Mouse (Mus musculus) midbrain, postnatal 0 days (tissue): ENCODE results near the gene Erich6b. TPM values are rescaled to one million over a fixed set of nuclear protein-coding genes. Genes with fewer than 3 reads are reported as not detected.

Source experiments
- ATAC-seq: fragments of 200-750 bp; cut with Nextera tagmentation; 2 replicates; pipeline ENCODE4 v1.8.0; 2017; ENCODE audit warnings: moderate number of reproducible peaks, mild to moderate bottlenecking, moderate TSS enrichment, moderate library complexity; ENCODE audit not compliant: low FRiP score
- DNase-seq: peaks from one replicate; pipeline ENCODE4 v3.0.0-alpha.2; 2015; ENCODE audit warnings: low spot score
- H3K27ac ChIP-seq: fragments of 300-500 bp; sonication (generic); 2 replicates; pipeline ENCODE4 v1.5.1; 2014; ENCODE audit warnings: low read depth, mild to moderate bottlenecking, low read length, mixed read lengths
- H3K27me3 ChIP-seq: fragments of 300-500 bp; sonication (generic); 2 replicates; pipeline ENCODE4 v1.6.1; 2014; ENCODE audit warnings: low read length, control low read depth, mixed read lengths; ENCODE audit not compliant: insufficient read depth
- H3K36me3 ChIP-seq: fragments of 300-500 bp; sonication (generic); 2 replicates; pipeline ENCODE4 v1.6.1; 2014; ENCODE audit warnings: low read length, control low read depth, mixed read lengths; ENCODE audit not compliant: insufficient read depth
- H3K4me1 ChIP-seq: fragments of 300-500 bp; sonication (generic); 2 replicates; pipeline ENCODE4 v1.6.1; 2014; ENCODE audit warnings: mild to moderate bottlenecking, control low read depth, antibody characterized with exemption, low read length, mixed read lengths; ENCODE audit not compliant: insufficient read depth
- H3K4me2 ChIP-seq: fragments of 300-500 bp; sonication (generic); 2 replicates; pipeline ENCODE4 v1.6.1; 2014; ENCODE audit warnings: low read depth, mild to moderate bottlenecking, low read length, mixed read lengths; ENCODE audit not compliant: poor library complexity, severe bottlenecking
- H3K4me3 ChIP-seq: fragments of 300-500 bp; sonication (generic); 2 replicates; pipeline ENCODE4 v1.5.1; 2014; ENCODE audit warnings: low read depth, mild to moderate bottlenecking, low read length, moderate library complexity
- H3K9ac ChIP-seq: fragments of 300-500 bp; sonication (generic); replicated peaks from 2 replicates; pipeline ENCODE4 v1.6.1; 2014; ENCODE audit warnings: mild to moderate bottlenecking, low read length, moderate library complexity, mixed read lengths; ENCODE audit not compliant: poor library complexity, severe bottlenecking
- H3K9me3 ChIP-seq: fragments of 300-500 bp; sonication (generic); 2 replicates; pipeline ENCODE4 v1.6.1; 2016; ENCODE audit warnings: low read length, control low read depth
- CTCF ChIP-seq: IDR thresholded peaks from 2 replicates; pipeline ENCODE4 v1.5.1; 2016; ENCODE audit warnings: antibody characterized with exemption, mild to moderate bottlenecking
- WGBS: fragments of 180-500 bp; shearing (Covaris S2); extraction: QIAGEN DNeasy Blood & Tissue Kit; methylation state at CpG from one replicate; pipeline ENCODE4 v1.1.7; 2014; 5-methylcytosine and 5-hydroxymethylcytosine counted together
- polyA plus RNA-seq: library from polyadenylated mRNA; unstranded; fragments of >200 nt; fragmentation: Nextera tagmentation; extraction: Ambion mirVana; gene quantifications from 2 replicates; pipeline ENCODE4 v1.2.1, GENCODE M21; 2015
- total RNA-seq: library from RNA; depleted of rRNA; stranded (reverse); fragments of >200 nt; gene quantifications from 2 replicates; pipeline ENCODE4 v1.2.3, GENCODE M21; 2014

The Erich6b gene
- total and polyA plus RNA-seq, 2 experiments from 2014 or later = not detected

DNA sequence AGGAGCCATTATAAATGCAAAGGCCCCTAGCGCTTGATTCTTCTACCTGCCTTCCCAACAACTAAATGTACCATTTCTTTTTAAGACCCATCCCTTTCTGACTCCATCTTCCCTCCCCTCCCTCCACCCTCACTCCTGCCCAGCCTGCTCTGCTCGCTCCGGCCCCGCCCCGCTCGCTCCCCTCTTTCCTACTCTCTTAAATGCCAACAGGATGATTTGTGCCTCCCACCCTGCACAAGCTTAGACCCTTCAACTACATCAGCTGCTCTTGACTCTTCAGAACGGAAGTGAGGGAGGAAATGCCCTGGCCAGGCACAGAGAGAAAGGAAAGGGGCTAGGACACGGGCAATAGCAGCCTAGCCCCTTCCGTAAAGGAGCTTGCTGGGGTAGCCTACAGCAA is 4.0 kb downstream of the Erich6b start:
- Histone ChIP-seq H3K27ac (no peak overlapping the region), H3K4me2 (no peak overlapping the region), H3K4me3 (no peak overlapping the region), H3K36me3 (no peaks in the 10 kb centered on the region), H3K4me1 (peaks cover 8% of the 10 kb centered on the region), H3K9me3 (no peaks in the 10 kb centered on the region), H3K9ac (no peak overlapping the region), H3K27me3 (no peaks in the 10 kb centered on the region)
- no peak for TF ChIP-seq CTCF
- ATAC-seq (no peak), DNase-seq (no peak)
- WGBS = 72% methylated on average over 9 of the region's 9 CpGs

DNA sequence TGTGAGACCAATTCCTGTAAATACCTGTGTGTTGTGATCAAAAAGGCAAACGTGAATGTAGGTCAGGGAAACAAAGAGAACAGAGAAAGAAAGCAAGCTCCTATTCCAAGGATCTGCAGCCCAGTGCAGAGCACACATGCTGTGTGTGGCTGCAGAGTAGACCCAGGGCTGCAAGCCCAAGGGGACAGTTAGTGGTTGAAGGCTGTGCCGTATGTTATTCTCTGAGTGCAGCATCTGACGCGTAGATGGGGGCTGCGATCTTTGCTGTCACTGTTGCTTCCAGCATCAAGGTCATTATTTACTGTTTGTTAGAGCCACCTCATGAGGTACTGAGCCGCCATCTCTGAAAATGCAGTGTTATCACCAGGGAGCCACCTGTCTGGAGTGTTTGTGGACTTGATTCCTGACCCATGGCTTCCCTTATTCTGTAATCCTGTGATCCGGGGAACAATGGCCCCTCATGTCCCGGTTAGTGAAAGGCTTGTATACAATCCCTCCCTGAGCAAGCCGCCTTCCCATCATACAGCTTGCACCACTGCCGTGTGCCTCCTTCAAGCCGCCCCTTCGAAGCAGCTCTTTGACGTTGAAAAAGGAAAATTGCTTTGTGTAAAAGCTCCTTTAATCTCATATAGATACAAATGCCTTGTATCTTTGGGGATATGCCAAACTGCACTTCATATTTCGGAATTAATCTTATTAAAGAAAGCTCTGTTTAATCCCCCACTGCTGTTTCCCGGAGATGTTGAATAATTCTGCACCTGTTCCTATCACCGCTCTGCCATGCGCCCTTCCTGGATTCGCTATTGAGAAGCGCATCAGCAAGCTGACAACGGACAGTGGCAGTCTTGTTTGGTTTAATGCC is 5.1 kb downstream of the Erich6b start:
- peak; percentile 59 for DNase-seq
- peak overlapping the region; percentile 55 for H3K27ac ChIP-seq
- WGBS = 15% methylated on average over 20 of the region's 20 CpGs
- H3K4me2 ChIP-seq = no peak overlapping the region
- H3K27me3 ChIP-seq = no peaks in the 10 kb centered on the region
- no peaks in the 10 kb centered on the region for H3K36me3 ChIP-seq
- ATAC-seq = peak; percentile 67
- H3K4me3 ChIP-seq = no peak overlapping the region
- H3K9ac ChIP-seq = no peak overlapping the region
- H3K9me3 ChIP-seq = no peaks in the 10 kb centered on the region
- no peak for TF ChIP-seq CTCF
- H3K4me1 ChIP-seq = peaks cover 8% of the 10 kb centered on the region

DNA sequence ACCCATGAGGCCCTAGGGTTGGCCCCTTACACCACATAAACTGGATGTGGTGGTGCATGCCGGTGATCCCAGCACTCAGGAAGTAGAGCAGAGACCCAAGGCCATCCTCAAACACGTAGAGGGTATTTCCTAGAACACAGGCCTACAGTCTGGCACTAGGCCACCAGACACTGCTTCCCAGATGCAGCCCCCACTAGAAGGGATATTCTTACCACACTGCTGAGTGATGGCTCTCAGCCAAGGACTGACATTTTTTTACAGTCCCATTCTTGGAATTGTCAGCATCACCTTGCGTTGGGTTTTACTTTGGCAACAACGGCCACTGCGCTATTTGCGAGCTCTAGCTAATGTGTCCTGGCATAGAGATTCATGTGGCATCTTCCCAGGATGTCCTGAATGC is 18.9 kb downstream of the Erich6b start:
- no peaks in the 10 kb centered on the region for H3K36me3 ChIP-seq
- H3K4me1 ChIP-seq = no peaks in the 10 kb centered on the region
- no peak overlapping the region for H3K27ac ChIP-seq
- no peak overlapping the region for H3K9ac ChIP-seq
- no peak overlapping the region for H3K4me3 ChIP-seq
- no peaks in the 10 kb centered on the region for H3K27me3 ChIP-seq
- no peaks in the 10 kb centered on the region for H3K9me3 ChIP-seq
- WGBS = 74% methylated on average over 6 of the region's 6 CpGs
- no peak for TF ChIP-seq CTCF
- no peak overlapping the region for H3K4me2 ChIP-seq
- ATAC-seq (no peak), DNase-seq (no peak)

DNA sequence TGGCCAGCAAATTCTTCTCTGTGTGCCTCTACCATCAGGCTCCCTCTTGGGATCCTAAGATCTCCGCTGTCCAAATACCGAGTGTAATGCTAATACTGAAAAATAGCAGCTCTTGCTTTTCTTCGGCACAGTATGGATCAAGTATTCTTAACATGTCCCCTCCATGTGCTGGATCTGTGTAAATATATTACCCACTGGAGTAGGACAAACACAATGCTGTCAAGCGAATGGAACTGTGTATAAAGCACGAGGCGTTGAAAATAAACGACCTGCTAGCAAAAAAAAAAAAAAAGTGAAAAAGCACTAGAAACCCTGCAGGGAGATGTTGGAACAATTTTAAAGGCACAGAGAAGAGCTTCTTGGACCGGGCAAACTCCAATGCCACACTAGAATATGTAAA is 19.5 kb downstream of the Erich6b start:
- no peak for DNase-seq
- Histone ChIP-seq H3K27me3 (no peaks in the 10 kb centered on the region), H3K9ac (no peak overlapping the region), H3K4me3 (no peak overlapping the region), H3K36me3 (no peaks in the 10 kb centered on the region), H3K4me2 (no peak overlapping the region), H3K27ac (no peak overlapping the region), H3K9me3 (no peaks in the 10 kb centered on the region), H3K4me1 (no peaks in the 10 kb centered on the region)
- whole genome bisulfite sequencing = 40% methylated on average over 8 of the region's 8 CpGs
- no peak for ATAC-seq
- TF ChIP-seq CTCF = no peak

DNA sequence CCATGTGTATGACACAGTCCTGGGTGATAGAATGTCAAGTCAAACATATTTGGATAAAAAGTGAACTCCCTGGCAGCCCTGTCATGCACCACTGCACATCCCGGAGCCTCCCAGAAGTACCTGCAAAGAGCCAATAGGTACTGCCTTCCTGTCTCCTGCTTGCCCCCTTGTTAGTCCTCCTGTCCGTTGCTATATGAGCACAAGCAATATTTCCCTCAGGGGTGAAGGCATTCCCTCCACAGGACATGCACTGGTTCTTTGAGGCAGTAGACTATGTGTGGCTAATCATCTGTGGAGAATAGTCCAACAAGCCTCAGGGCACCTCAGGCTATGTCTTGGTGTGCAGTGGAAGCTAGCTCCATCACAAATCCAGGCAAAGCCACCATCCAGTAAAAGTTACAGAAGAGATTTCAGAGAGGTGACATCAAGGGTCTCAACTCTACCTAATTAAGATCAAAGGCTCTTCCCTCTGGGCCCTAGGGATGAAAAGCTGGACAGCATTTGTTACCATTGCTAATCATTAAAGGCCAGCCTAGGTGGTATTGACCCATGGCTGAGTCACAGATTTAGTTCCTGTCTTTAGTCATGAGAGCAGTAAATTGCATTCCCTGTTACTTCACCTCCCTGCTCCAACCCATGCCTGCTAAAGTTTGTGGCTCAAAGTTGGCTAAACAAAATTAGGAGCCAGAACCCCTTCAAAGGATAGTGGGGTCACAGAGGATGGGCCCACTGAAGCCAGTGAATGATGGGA is 23.5 kb downstream of the Erich6b start:
- no peak overlapping the region for H3K27ac ChIP-seq
- no peak overlapping the region for H3K4me3 ChIP-seq
- no peaks in the 10 kb centered on the region for H3K4me1 ChIP-seq
- H3K27me3 ChIP-seq = no peaks in the 10 kb centered on the region
- no peak overlapping the region for H3K9ac ChIP-seq
- WGBS = 67% methylated on average over 2 of the region's 2 CpGs
- no peaks in the 10 kb centered on the region for H3K36me3 ChIP-seq
- no peak for TF ChIP-seq CTCF
- H3K9me3 ChIP-seq = no peaks in the 10 kb centered on the region
- no peak for ATAC-seq
- no peak for DNase-seq
- no peak overlapping the region for H3K4me2 ChIP-seq

DNA sequence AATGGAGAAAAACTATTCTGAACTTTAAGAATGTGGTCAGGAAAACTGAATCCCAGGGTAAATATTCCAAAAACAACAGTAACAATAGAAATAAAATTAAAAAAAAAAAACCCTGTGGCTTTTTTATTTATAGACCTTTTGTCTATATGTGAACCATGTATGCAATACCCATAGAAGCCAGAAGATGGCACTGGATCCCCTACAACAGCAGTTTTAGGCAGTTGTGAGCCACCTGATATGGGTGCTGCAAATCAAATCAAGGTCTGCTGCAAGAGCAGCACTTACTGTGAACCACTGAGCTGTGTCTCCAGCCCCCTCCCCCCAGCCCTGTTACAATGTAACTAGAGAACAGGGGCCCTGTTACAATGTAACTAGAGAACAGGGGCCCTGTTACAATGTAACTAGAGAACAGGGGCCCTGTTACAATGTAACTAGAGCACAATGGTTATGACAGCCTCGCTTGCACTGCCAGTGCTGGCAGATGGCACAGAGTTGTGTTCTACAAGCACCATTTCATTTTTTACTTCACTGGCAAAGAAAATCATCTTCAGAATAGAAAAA is 27.1 kb downstream of the Erich6b start:
- H3K4me3 ChIP-seq = no peak overlapping the region
- TF ChIP-seq CTCF = peak; percentile 21; the same call in 1 of the 2 replicates
- DNase-seq (no peak), ATAC-seq (no peak)
- H3K27ac ChIP-seq = no peak overlapping the region
- no peak overlapping the region for H3K4me2 ChIP-seq
- H3K27me3 ChIP-seq = no peaks in the 10 kb centered on the region
- no peaks in the 10 kb centered on the region for H3K9me3 ChIP-seq
- no peaks in the 10 kb centered on the region for H3K4me1 ChIP-seq
- WGBS = 93% methylated on average over 1 of the region's 1 CpGs
- no peak overlapping the region for H3K9ac ChIP-seq
- H3K36me3 ChIP-seq = no peaks in the 10 kb centered on the region
